Mouse (Mus musculus) liver, embryonic 14.5 days (tissue): ENCODE measurements around the gene Wwc2. TPM values are rescaled to one million over a fixed set of nuclear protein-coding genes. Genes with fewer than 3 reads are reported as not detected.

Source experiments
- ATAC-seq: fragments of 200-750 bp; cut with Nextera tagmentation; 2 replicates; pipeline ENCODE4 v1.8.0; 2017; ENCODE audit warnings: moderate number of reproducible peaks, mild to moderate bottlenecking, moderate library complexity; ENCODE audit not compliant: insufficient read depth
- DNase-seq, 3 experiments: peaks; one replicate each; pipeline ENCODE4 v3.0.0-alpha.2; 2012 to 2013; ENCODE audit warnings: low read depth in 3 of 3, low spot score in 3 of 3
- H3K27ac ChIP-seq: fragments of 300-500 bp; sonication (generic); 2 replicates; pipeline ENCODE4 v1.5.1; 2014; ENCODE audit warnings: moderate library complexity, mild to moderate bottlenecking, control low read depth, inconsistent platforms
- H3K27me3 ChIP-seq: fragments of 300-500 bp; sonication (generic); 2 replicates; pipeline ENCODE4 v1.6.1; 2014; ENCODE audit warnings: mild to moderate bottlenecking, low read length, moderate library complexity; ENCODE audit not compliant: control insufficient read depth, insufficient read depth
- H3K36me3 ChIP-seq: fragments of 300-500 bp; sonication (generic); replicated peaks from 2 replicates; pipeline ENCODE4 v1.6.1; 2014; ENCODE audit warnings: low read depth; ENCODE audit not compliant: control insufficient read depth, insufficient read depth
- H3K4me1 ChIP-seq, 2 experiments: fragments of 200-500 bp in 1 of 2; fragments of 300-500 bp in 1 of 2; sonication (generic) in 1 of 2; replicated peaks; 2 replicates each; pipeline ENCODE4 v1.6.1; 2012 to 2014; ENCODE audit warnings: antibody characterized with exemption in 1 of 2, inconsistent platforms in 1 of 2, low read length in 1 of 2; ENCODE audit not compliant: control insufficient read depth in 2 of 2, insufficient read depth in 2 of 2
- H3K4me2 ChIP-seq: fragments of 300-500 bp; sonication (generic); 2 replicates; pipeline ENCODE4 v1.6.1; 2014; ENCODE audit warnings: low read depth, mild to moderate bottlenecking, control low read depth, moderate library complexity
- H3K4me3 ChIP-seq, 2 experiments: fragments of 200-500 bp in 1 of 2; fragments of 300-500 bp in 1 of 2; sonication (generic) in 1 of 2; 2 replicates each; pipeline ENCODE4 v1.5.1; 2012 to 2014; ENCODE audit warnings: low read depth in 2 of 2, low read length in 2 of 2, mild to moderate bottlenecking in 2 of 2, control low read depth in 1 of 2, inconsistent platforms in 1 of 2, moderate library complexity in 1 of 2; ENCODE audit not compliant: insufficient read depth in 1 of 2
- H3K9ac ChIP-seq: fragments of 300-500 bp; sonication (generic); replicated peaks from 2 replicates; pipeline ENCODE4 v1.6.1; 2014; ENCODE audit warnings: mild to moderate bottlenecking, control low read depth, moderate library complexity
- H3K9me3 ChIP-seq: fragments of 300-500 bp; sonication (generic); 2 replicates; pipeline ENCODE4 v1.6.1; 2016; ENCODE audit warnings: low read length, mixed read lengths; ENCODE audit not compliant: control insufficient read depth
- CTCF ChIP-seq: IDR thresholded peaks from 2 replicates; pipeline ENCODE4 v1.5.1; 2016; ENCODE audit warnings: antibody characterized with exemption, low read depth, control low read depth
- EP300 ChIP-seq: IDR thresholded peaks from 2 replicates; pipeline ENCODE4 v1.6.1; 2016; ENCODE audit warnings: antibody characterized with exemption, low read depth
- WGBS: fragments of 180-500 bp; shearing (Covaris S2); extraction: QIAGEN DNeasy Blood & Tissue Kit; methylation state at CpG from one replicate; pipeline ENCODE4 v1.1.7; 2014; ENCODE audit not compliant: insufficient replicate concordance; 5-methylcytosine and 5-hydroxymethylcytosine counted together
- polyA plus RNA-seq, 2 experiments: library from polyadenylated mRNA; depleted of rRNA in 1 of 2; stranded (reverse) in 1 of 2; unstranded in 1 of 2; fragments of >200 nt; fragmentation: Nextera tagmentation in 1 of 2; extraction: Ambion mirVana in 1 of 2; gene quantifications; 2 replicates each; pipeline versions ENCODE4 v1.2.1 to v1.2.3; 2012 to 2014

Gene Wwc2
- polyA plus RNA-seq, 2 experiments = 0.90 to 1.0 TPM

GRCm38 (mm10) chr8:47787705-47788104 lies 203.0 kb downstream of the Wwc2 start:
- DNase-seq (no peak), ATAC-seq (no peak)
- 51% methylated on average over 10 of the region's 10 CpGs for WGBS

GRCm38 (mm10) chr8:47786323-47786722 lies 204.4 kb downstream of the Wwc2 start:
- H3K9ac ChIP-seq = no peak overlapping the region
- WGBS = 82% methylated on average over 15 of the region's 15 CpGs
- H3K4me2 ChIP-seq = no peak overlapping the region
- H3K27ac ChIP-seq = no peak overlapping the region
- TF ChIP-seq EP300 (no peak), CTCF (no peak)
- DNase-seq (no peak), ATAC-seq (no peak)
- H3K9me3 ChIP-seq = no peaks in the 10 kb centered on the region
- H3K4me1 ChIP-seq = no peaks in the 10 kb centered on the region
- H3K36me3 ChIP-seq = no peaks in the 10 kb centered on the region
- no peaks in the 10 kb centered on the region for H3K27me3 ChIP-seq
- H3K4me3 ChIP-seq = no peak overlapping the region

More at GRCm38 (mm10) chr8:47787705-47788104, 203.0 kb downstream of the Wwc2 start:
- no peaks in the 10 kb centered on the region for H3K4me1 ChIP-seq
- no peak overlapping the region for H3K27ac ChIP-seq
- no peak overlapping the region for H3K4me2 ChIP-seq
- H3K9ac ChIP-seq = no peak overlapping the region
- H3K4me3 ChIP-seq = no peak overlapping the region
- no peak for TF ChIP-seq EP300
- TF ChIP-seq CTCF = no peak
- no peaks in the 10 kb centered on the region for H3K36me3 ChIP-seq
- no peaks in the 10 kb centered on the region for H3K9me3 ChIP-seq
- no peaks in the 10 kb centered on the region for H3K27me3 ChIP-seq

- Histone ChIP-seq H3K4me2 (no peak overlapping the region), H3K4me1 (no peaks in the 10 kb centered on the region), H3K27me3 (no peaks in the 10 kb centered on the region), H3K27ac (no peak overlapping the region), H3K9ac (no peak overlapping the region), H3K9me3 (no peaks in the 10 kb centered on the region), H3K4me3 (no peak overlapping the region), H3K36me3 (no peaks in the 10 kb centered on the region)
- no peak for ATAC-seq
- DNase-seq = no peak
- WGBS = 63% methylated on average over 7 of the region's 7 CpGs
- TF ChIP-seq CTCF (no peak), EP300 (no peak)
Observed at GRCm38 (mm10) chr8:47784436-47784835, 206.3 kb downstream of the Wwc2 start.

- no peak for ATAC-seq
- WGBS = 69% methylated on average over 6 of the region's 6 CpGs
- no peak for TF ChIP-seq CTCF
- TF ChIP-seq EP300 = no peak
- Histone ChIP-seq H3K4me2 (no peak overlapping the region), H3K9me3 (no peaks in the 10 kb centered on the region), H3K4me1 (no peaks in the 10 kb centered on the region), H3K27me3 (no peaks in the 10 kb centered on the region), H3K27ac (no peak overlapping the region), H3K9ac (no peak overlapping the region), H3K4me3 (no peak overlapping the region), H3K36me3 (no peaks in the 10 kb centered on the region)
- no peak for DNase-seq
Observed at GRCm38 (mm10) chr8:47783944-47784343, 206.8 kb downstream of the Wwc2 start.

- TF ChIP-seq EP300 (no peak), CTCF (no peak)
- Histone ChIP-seq H3K27ac (no peak overlapping the region), H3K4me1 (no peaks in the 10 kb centered on the region), H3K4me3 (no peak overlapping the region), H3K4me2 (no peak overlapping the region), H3K9me3 (no peaks in the 10 kb centered on the region), H3K36me3 (no peaks in the 10 kb centered on the region), H3K27me3 (no peaks in the 10 kb centered on the region), H3K9ac (no peak overlapping the region)
- WGBS = 58% methylated on average over 2 of the region's 2 CpGs
- DNase-seq (no peak), ATAC-seq (no peak)
Observed at GRCm38 (mm10) chr8:47783544-47783943, 207.2 kb downstream of the Wwc2 start.

- H3K27me3 ChIP-seq = no peaks in the 10 kb centered on the region
- H3K9ac ChIP-seq = no peak overlapping the region
- 64% methylated on average over 4 of the region's 4 CpGs for whole genome bisulfite sequencing
- no peak overlapping the region for H3K4me2 ChIP-seq
- H3K4me1 ChIP-seq = no peaks in the 10 kb centered on the region
- H3K36me3 ChIP-seq = no peaks in the 10 kb centered on the region
- H3K4me3 ChIP-seq = no peak overlapping the region
- H3K27ac ChIP-seq = no peak overlapping the region
- no peak for DNase-seq
- no peaks in the 10 kb centered on the region for H3K9me3 ChIP-seq
- ATAC-seq = no peak
- TF ChIP-seq CTCF = no peak
- no peak for TF ChIP-seq EP300
Observed at GRCm38 (mm10) chr8:47781881-47782280, 208.8 kb downstream of the Wwc2 start.
